Mouse (Mus musculus) testis, adult 10 weeks (tissue): ENCODE results near the gene Slc17a9. TPM values are rescaled to one million over a fixed set of nuclear protein-coding genes. Genes with fewer than 3 reads are reported as not detected.

Experiments
- polyA plus RNA-seq: library from polyadenylated mRNA; stranded (reverse); fragments of 350-450 nt; fragmentation: Illumina TruSeq; extraction: RNeasy Lipid Tissue Mini Kit (QIAGEN cat#74804); gene quantifications from one replicate; pipeline ENCODE4 v1.2.3, GENCODE M21; 2014; ENCODE audit warnings: low read depth, low replicate concordance

The Slc17a9 gene
- 1.4 TPM for polyA plus RNA-seq

DNA sequence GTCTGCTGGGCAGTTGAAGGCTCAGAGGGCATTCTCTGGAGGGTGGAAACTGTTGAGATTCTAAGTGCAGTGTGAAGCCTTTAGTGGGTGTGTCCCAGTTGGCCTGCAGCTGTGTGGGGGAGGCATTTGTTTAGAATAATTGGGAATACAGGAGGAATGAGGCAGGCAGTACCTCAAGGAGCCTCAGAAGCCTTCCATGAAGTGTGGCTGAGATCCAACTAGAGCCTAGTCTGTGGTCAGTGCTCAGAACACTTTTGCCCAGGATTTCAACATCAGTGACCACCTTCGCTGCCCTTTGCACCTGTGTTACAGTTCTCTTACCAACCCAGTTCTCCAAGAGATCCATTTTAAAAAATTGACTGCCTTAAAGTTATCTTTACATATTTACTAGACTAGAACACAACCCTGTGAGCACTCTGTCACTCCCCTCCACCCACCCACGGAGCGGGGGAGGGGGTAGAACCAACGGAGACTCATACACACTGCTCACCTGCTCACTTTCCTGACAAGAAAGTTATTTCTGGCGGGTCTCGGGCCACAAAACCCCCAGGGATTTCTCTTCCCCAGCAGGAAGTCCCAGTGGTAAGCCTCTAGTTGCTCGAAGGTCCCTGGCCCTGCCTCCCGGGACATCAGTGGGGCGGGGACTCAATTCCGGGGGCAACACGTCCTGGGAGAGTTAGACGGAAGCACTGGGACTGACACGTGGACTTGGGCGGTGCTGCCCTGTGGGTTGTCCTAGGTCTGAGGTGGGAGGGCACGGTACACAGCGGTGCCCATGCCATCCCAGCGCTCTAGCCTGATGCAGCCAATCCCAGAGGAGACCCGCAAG lies at the start of gene Slc17a9:
Gene Slc17a9 (plus strand): TSS at position 679 of the 829 bp plus-strand sequence.

DNA sequence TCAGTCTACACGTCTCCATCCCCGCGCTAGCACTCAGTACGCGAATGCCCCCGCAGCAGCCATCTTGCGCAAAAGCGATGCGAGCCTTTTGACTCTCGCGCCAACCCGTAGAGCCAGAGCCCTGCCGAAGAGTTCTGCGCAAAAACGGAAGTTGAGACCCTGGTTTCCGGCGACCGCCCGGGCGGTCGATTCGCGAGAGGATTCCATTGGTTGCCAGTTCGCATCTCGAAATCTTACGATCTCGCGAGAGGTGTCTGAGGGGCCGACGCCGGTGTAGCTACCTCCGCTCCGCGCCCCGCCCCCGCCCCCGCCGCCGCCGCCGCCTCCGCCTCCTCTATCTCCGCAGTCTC lies 15.2 kb upstream of the Slc17a9 start, which contains the start of the genes Dido1 and Gid8:
Gene Dido1 (minus strand): TSS at position 77 of the 350 bp plus-strand sequence.
Gene Gid8 (plus strand): TSS at position 195 of the 350 bp plus-strand sequence.

DNA sequence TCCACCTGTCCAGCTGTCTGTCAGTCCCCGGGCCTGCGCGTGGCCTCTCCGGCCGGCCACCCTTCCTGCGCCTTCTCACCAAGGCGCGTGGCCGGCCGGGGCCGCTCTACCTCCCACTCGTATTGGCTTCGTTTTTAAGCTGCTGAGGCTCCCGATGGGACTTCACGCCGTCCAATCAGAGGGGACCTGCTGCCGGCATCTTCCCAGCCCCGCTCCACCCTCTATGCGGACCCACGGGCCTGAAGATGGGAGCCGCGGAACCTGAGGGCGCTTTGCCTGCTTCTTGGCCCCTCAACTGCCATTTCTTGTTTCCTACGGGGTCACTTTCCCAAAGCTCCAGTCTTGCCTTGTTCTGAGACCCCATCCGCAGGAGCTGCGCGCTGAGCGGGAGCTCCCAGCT lies 51.7 kb downstream of the Slc17a9 start, which contains the start of gene Bhlhe23:
Gene Bhlhe23 (minus strand): TSS at position 108 of the 400 bp plus-strand sequence.

Other genes with a start within 250 kb of the Slc17a9 start
- 0.11 TPM for gene Ntsr1, start 225.3 kb upstream of the Slc17a9 start, polyA plus RNA-seq
- 77.9 TPM for gene Mrgbp, start 144.0 kb upstream of the Slc17a9 start, polyA plus RNA-seq
- gene Ogfr, start 136.0 kb upstream of the Slc17a9 start, polyA plus RNA-seq, result 9.0 TPM
- gene Col9a3, start 127.5 kb upstream of the Slc17a9 start, polyA plus RNA-seq, result 1.1 TPM
- gene Tcfl5, start 82.6 kb upstream of the Slc17a9 start, polyA plus RNA-seq, result 418 TPM
- gene Dido1, start 15.3 kb upstream of the Slc17a9 start, polyA plus RNA-seq, result 33.7 TPM
- 39.3 TPM for gene Gid8, start 15.1 kb upstream of the Slc17a9 start, polyA plus RNA-seq
- not detected for gene Bhlhe23, start 51.6 kb downstream of the Slc17a9 start, polyA plus RNA-seq
- gene Ythdf1, start 195.7 kb downstream of the Slc17a9 start, polyA plus RNA-seq, result 22.9 TPM
- not detected for gene Birc7, start 203.8 kb downstream of the Slc17a9 start, polyA plus RNA-seq
- 0.55 TPM for gene Nkain4, start 229.4 kb downstream of the Slc17a9 start, polyA plus RNA-seq
- 4.7 TPM for gene Arfgap1, start 242.0 kb downstream of the Slc17a9 start, polyA plus RNA-seq